Mouse (Mus musculus): ENCODE results near the gene Rab3ip. TPM values are rescaled to one million over a fixed set of nuclear protein-coding genes. Genes with fewer than 3 reads are reported as not detected.

The Rab3ip gene
- polyA plus RNA-seq, 1 experiment from 2014 or later, result 15.5 TPM

DNA sequence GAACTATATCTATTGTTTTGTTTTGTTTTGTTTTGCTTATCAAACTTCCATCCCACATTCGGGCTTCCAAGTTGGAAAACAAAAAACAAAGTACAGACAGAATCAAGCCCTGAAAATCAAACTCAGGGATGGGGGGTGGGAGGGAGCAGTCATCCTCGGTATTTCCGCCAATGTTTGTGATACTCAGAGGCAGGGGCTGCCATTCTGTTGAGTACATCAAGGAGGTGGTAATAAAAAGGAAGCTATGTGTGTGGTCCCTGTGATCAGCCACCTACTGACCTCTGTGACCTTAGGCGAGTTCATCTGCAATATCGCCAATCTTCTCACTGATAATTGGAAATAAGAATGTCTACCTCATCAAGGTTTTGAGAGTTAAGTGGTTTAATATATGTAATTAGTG lies 317 bp upstream of the Rab3ip start:
- ATAC-seq, result no peak
- Histone ChIP-seq H3K4me1 (ENCODE audit: insufficient read depth) (peaks cover 2% of the 10 kb centered on the region; the same call in 1 of the 2 replicates), H3K9me3 (ENCODE audit: low read length) (0 out of 2 replicates have a peak, but pooled peaks cover 2% of the 10 kb centered on the region), H3K27ac (ENCODE audit: low read depth) (no peak overlapping the region), H3K9ac (replicated peaks) (no peak overlapping the region), H3K27me3 (ENCODE audit: insufficient read depth, low read length) (no peaks in the 10 kb centered on the region), H3K36me3 (replicated peaks; ENCODE audit: insufficient read depth, low read length) (no peaks in the 10 kb centered on the region), H3K4me3 (ENCODE audit: low read depth, low read length) (peak overlapping the region; percentile 86), H3K4me2 (ENCODE audit: low read depth, low read length) (peak overlapping the region; percentile 99)
- DNase-seq, result no peak
- no peak for TF ChIP-seq EP300 (IDR thresholded peaks at IDR 0.05; ENCODE audit: low read depth)
- no peak for TF ChIP-seq CTCF (IDR thresholded peaks at IDR 0.05; ENCODE audit: low read depth)
- WGBS (ENCODE audit: insufficient replicate concordance), result 19% methylated on average over 5 of the region's 5 CpGs

DNA sequence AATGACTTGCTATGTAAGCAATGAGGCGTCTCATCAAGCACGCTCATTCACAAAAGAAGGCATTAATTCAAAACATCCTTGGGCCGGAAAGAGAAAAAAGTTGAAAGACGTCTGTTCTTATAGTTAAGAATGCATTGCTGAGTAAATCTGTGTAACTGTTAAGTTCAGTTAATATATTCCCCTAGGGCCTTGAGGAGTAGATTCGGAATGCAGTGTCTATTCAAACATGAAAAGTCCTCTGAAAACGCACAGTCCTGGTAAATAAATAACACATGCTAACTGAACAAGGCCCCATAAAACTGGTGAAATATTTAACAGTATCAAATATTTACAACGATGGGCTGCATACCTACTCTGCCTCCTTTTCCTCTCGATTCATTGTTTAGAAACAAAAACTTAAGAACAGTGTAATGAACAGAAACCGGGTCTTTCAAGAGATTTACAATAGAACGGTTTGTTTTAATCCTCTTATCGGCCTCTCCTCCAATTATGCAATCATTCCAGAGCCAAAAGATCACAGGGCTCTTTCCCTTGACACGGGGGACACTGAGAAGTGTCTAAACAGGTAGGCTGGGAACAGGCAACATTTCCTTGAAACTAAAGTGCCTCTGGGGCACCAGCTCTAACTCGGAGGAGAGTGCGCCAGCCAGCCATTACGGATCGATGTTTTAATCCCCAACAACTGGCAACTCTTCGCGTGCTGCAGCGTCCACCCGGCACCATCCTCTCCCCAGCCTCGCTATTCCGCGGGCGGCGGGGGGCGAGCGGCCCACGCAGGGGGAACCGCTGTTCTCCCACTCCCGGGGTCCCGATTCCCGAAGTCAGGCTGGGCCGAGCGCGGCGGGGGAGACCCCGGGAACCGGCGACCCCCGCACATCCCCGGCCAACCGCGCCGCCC lies 1.2 kb downstream of the Rab3ip start:
- no peaks in the 10 kb centered on the region for H3K36me3 ChIP-seq (replicated peaks; ENCODE audit: insufficient read depth, low read length)
- ATAC-seq (peak; percentile 12), DNase-seq (peak; percentile 43)
- 9% methylated on average over 32 of the region's 44 CpGs for WGBS (ENCODE audit: insufficient replicate concordance)
- no peaks in the 10 kb centered on the region for H3K27me3 ChIP-seq (ENCODE audit: insufficient read depth, low read length)
- H3K4me1 ChIP-seq (ENCODE audit: insufficient read depth), result peaks cover 2% of the 10 kb centered on the region; the same call in 1 of the 2 replicates
- peak overlapping the region; percentile 86 for H3K4me3 ChIP-seq (ENCODE audit: low read depth, low read length)
- H3K9ac ChIP-seq (replicated peaks), result peak overlapping the region; percentile 81
- peak overlapping the region; percentile 86 for H3K27ac ChIP-seq (ENCODE audit: low read depth)
- TF ChIP-seq CTCF (IDR thresholded peaks at IDR 0.05; ENCODE audit: low read depth) (no peak), EP300 (IDR thresholded peaks at IDR 0.05; ENCODE audit: low read depth) (no peak)
- peak overlapping the region; percentile 99 for H3K4me2 ChIP-seq (ENCODE audit: low read depth, low read length)
- 0 out of 2 replicates have a peak, but pooled peaks cover 2% of the 10 kb centered on the region for H3K9me3 ChIP-seq (ENCODE audit: low read length)

DNA sequence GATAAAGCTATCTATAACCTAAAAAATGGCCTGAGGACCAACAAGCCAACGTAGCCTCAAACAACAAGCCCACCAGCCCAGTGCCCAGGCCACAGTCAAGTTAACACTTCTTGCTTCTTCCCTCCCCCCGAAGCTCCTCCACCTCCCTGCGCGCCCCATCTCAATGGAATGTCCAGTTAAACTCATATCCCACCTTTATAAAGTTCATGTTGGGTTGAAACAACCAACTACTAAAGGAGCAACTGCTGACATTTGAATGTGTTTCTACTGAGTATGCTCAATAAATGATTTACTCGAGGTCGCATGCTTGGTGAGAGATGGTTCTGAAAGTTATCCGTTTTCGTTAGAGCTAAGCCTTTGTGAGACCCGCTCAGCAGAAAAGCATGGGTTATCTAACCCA lies 2.2 kb downstream of the Rab3ip start:
- H3K9ac ChIP-seq (replicated peaks), result no peak overlapping the region
- no peak overlapping the region; the same call in 1 of the 2 replicates for H3K4me3 ChIP-seq (ENCODE audit: low read depth, low read length)
- no peak for TF ChIP-seq EP300 (IDR thresholded peaks at IDR 0.05; ENCODE audit: low read depth)
- peaks cover 2% of the 10 kb centered on the region; the same call in 1 of the 2 replicates for H3K4me1 ChIP-seq (ENCODE audit: insufficient read depth)
- no peaks in the 10 kb centered on the region for H3K36me3 ChIP-seq (replicated peaks; ENCODE audit: insufficient read depth, low read length)
- no peak overlapping the region for H3K27ac ChIP-seq (ENCODE audit: low read depth)
- H3K9me3 ChIP-seq (ENCODE audit: low read length), result no peaks in the 10 kb centered on the region
- 79% methylated on average over 9 of the region's 9 CpGs for WGBS (ENCODE audit: insufficient replicate concordance)
- no peaks in the 10 kb centered on the region for H3K27me3 ChIP-seq (ENCODE audit: insufficient read depth, low read length)
- DNase-seq (no peak), ATAC-seq (no peak)
- H3K4me2 ChIP-seq (ENCODE audit: low read depth, low read length), result peak overlapping the region; percentile 99

DNA sequence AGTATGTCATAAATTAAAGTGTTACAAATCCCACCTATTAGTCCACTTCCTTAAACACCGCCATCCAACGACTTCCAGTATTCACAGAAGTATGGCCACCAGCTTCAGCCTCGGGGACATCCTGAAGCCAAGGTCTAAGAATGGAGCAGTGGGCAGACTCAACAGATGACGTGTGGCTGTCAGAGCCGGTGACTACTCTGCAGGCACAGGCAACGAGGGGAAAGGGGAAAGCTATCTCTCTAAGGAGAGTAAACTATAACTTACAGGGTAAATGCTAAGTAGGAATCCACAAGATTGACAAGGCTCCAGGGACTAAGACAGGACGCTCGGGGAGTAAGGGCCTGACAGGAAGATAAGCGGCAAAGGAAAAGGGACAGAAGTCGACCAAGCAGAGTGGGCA lies 5.6 kb downstream of the Rab3ip start:
- H3K9ac ChIP-seq (replicated peaks), result no peak overlapping the region
- no peaks in the 10 kb centered on the region for H3K9me3 ChIP-seq (ENCODE audit: low read length)
- H3K27ac ChIP-seq (ENCODE audit: low read depth), result peak overlapping the region; percentile 68
- WGBS (ENCODE audit: insufficient replicate concordance), result 48% methylated on average over 10 of the region's 10 CpGs
- no peak overlapping the region for H3K4me2 ChIP-seq (ENCODE audit: low read depth, low read length)
- ATAC-seq, result no peak
- H3K36me3 ChIP-seq (replicated peaks; ENCODE audit: insufficient read depth, low read length), result no peaks in the 10 kb centered on the region; the same call in 1 of the 2 replicates
- no peaks in the 10 kb centered on the region for H3K27me3 ChIP-seq (ENCODE audit: insufficient read depth, low read length)
- no peak for DNase-seq
- H3K4me3 ChIP-seq (ENCODE audit: low read depth, low read length), result no peak overlapping the region
- H3K4me1 ChIP-seq (ENCODE audit: insufficient read depth), result 0 out of 2 replicates have a peak, but pooled peaks cover 2% of the 10 kb centered on the region
- TF ChIP-seq CTCF (IDR thresholded peaks at IDR 0.05; ENCODE audit: low read depth) (no peak), EP300 (IDR thresholded peaks at IDR 0.05; ENCODE audit: low read depth) (no peak)

DNA sequence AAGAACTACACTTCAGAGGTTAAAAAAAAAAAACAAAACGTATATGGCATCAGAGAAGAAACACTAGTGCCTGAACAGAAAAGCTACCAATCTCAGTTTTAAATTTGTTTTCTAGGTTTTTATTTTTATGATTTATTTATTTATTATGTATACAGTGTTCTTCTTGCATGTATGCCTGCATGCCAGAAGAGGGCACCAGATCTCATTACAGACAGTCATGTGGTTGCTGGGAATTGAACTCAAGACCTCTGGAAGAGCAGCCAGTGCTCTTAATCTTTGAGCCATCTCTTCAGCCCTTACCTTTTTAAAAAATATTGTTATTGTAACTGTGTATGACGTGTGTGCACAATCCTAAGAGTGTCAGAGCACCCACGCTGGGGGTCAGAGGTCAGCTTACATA lies 6.4 kb downstream of the Rab3ip start:
- H3K27me3 ChIP-seq (ENCODE audit: insufficient read depth, low read length), result no peaks in the 10 kb centered on the region
- no peaks in the 10 kb centered on the region for H3K9me3 ChIP-seq (ENCODE audit: low read length)
- no peak overlapping the region for H3K4me3 ChIP-seq (ENCODE audit: low read depth, low read length)
- 68% methylated on average over 3 of the region's 3 CpGs for WGBS (ENCODE audit: insufficient replicate concordance)
- H3K4me2 ChIP-seq (ENCODE audit: low read depth, low read length), result no peak overlapping the region
- H3K27ac ChIP-seq (ENCODE audit: low read depth), result no peak overlapping the region
- TF ChIP-seq EP300 (IDR thresholded peaks at IDR 0.05; ENCODE audit: low read depth) (no peak), CTCF (IDR thresholded peaks at IDR 0.05; ENCODE audit: low read depth) (peak; percentile 58)
- no peak for ATAC-seq
- no peak for DNase-seq
- 0 out of 2 replicates have a peak, but pooled peaks cover 2% of the 10 kb centered on the region for H3K4me1 ChIP-seq (ENCODE audit: insufficient read depth)
- no peak overlapping the region for H3K9ac ChIP-seq (replicated peaks)
- H3K36me3 ChIP-seq (replicated peaks; ENCODE audit: insufficient read depth, low read length), result peaks cover 2% of the 10 kb centered on the region

DNA sequence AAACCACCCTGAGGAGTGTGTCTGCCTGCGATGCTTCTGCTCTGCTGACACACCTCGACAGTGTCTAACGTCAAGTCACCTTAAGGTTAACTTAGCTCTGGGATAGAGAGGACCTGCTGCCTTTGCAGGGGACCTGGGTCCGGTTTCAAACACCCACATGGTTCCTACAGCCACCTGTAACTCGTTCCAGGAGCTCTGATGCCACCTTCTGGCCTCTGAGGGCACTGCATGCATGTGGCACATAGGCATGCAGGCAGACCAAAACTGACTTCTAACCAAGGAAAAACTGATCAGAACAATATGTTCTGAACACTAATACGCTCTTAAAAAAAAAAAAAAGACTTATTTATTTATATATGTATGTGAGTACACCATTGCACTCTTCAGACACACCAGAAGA lies 7.5 kb downstream of the Rab3ip start:
- TF ChIP-seq EP300 (IDR thresholded peaks at IDR 0.05; ENCODE audit: low read depth) (no peak), CTCF (IDR thresholded peaks at IDR 0.05; ENCODE audit: low read depth) (peak; percentile 67)
- DNase-seq (peak; percentile 58), ATAC-seq (no peak)
- no peak overlapping the region for H3K4me2 ChIP-seq (ENCODE audit: low read depth, low read length)
- no peaks in the 10 kb centered on the region for H3K27me3 ChIP-seq (ENCODE audit: insufficient read depth, low read length)
- no peaks in the 10 kb centered on the region for H3K9me3 ChIP-seq (ENCODE audit: low read length)
- H3K9ac ChIP-seq (replicated peaks), result no peak overlapping the region
- peaks cover 10% of the 10 kb centered on the region for H3K36me3 ChIP-seq (replicated peaks; ENCODE audit: insufficient read depth, low read length)
- H3K4me1 ChIP-seq (ENCODE audit: insufficient read depth), result 0 out of 2 replicates have a peak, but pooled peaks cover 2% of the 10 kb centered on the region
- H3K4me3 ChIP-seq (ENCODE audit: low read depth, low read length), result no peak overlapping the region
- H3K27ac ChIP-seq (ENCODE audit: low read depth), result no peak overlapping the region
- WGBS (ENCODE audit: insufficient replicate concordance), result 89% methylated on average over 6 of the region's 6 CpGs
